Mouse (Mus musculus) stomach, adult 2 months (tissue): Measurements from ENCODE around the gene Aamdc. TPM values are rescaled to one million over a fixed set of nuclear protein-coding genes. Genes with fewer than 3 reads are reported as not detected.

Experiments
- polyA plus RNA-seq: library from polyadenylated mRNA; depleted of rRNA; stranded (reverse); fragments of >200 nt; gene quantifications from 2 replicates; pipeline ENCODE4 v1.2.3, GENCODE M21; 2012; rRNA removed

Gene Aamdc
- 3.5 TPM in 2 replicates for polyA plus RNA-seq

DNA sequence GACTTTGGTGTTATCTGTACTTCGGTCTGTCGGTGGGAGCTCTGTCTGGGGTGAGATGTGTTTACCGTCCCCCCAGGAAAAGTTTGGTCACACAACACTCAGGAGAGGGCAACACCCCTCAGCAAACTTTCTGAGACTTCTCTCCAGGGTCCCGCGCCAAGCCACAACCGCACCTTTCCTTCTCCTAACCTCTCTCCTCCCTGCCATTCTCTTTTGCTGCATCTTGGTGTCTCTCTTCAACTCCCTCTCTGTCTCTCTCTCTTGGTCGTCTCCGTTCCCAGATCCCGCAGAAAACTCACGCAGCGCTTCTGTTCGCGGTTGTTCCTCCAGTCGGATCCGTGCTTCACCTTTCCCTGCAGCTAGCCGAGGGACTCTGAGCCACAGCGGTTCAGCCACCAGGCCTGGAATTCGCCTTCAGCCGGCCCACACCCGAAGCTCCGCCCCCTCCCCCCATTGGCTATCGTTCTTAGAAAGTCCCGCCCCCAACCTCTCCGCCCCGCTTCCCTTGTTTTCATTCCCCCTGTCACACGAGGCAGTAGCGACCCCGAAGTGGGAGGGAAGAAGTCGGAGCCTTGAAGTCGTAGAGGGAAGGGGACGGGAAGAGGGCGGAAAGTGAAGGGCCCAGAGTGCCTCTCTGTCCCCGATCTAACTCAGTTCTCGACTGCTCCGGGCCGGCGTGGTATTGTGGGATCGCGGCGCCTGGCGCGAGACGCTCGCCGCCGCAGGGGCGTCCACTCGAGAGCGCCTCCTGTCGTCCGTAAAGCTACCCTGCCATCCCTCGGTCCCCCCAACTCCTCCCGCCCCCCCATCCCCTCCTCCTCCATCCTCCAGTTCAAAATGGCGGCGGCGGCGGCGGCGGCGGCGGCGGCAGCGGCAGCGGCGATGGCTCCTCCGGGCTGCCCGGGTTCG, at the start of gene Aamdc, which contains the start of gene Rsf1:
Aamdc (minus strand) TSS at position 431 of the 909 bp plus-strand sequence.
Rsf1 (plus strand) TSS at position 823 of the 909 bp plus-strand sequence.

Other genes starting within 250 kb of the Aamdc start
- gene Usp35, start 247.5 kb downstream of the Aamdc start, polyA plus RNA-seq: 2.8 and 3.4 TPM in 2 replicates
- gene Kctd21, start 247.2 kb downstream of the Aamdc start, polyA plus RNA-seq: 1.5 and 3.1 TPM in 2 replicates
- 2.7 and 4.0 TPM in 2 replicates for gene Alg8, start 207.9 kb downstream of the Aamdc start, polyA plus RNA-seq
- 68.5 and 78.2 TPM in 2 replicates for gene Ndufc2, start 179.5 kb downstream of the Aamdc start, polyA plus RNA-seq
- gene Thrsp, start 161.8 kb downstream of the Aamdc start, polyA plus RNA-seq: 4.2 and 8.2 TPM in 2 replicates
- gene Kctd14, start 128.2 kb downstream of the Aamdc start, polyA plus RNA-seq: 6.6 and 7.3 TPM in 2 replicates
- 29.7 and 32.5 TPM in 2 replicates for gene Ints4, start 98.5 kb downstream of the Aamdc start, polyA plus RNA-seq
- 0.17 and 0.29 TPM in 2 replicates for gene Rsf1, start 392 bp upstream of the Aamdc start, polyA plus RNA-seq
- 11.2 and 13.3 TPM in 2 replicates for gene Clns1a, start 117.1 kb upstream of the Aamdc start, polyA plus RNA-seq
- gene Aqp11, start 158.8 kb upstream of the Aamdc start, polyA plus RNA-seq: 4.5 and 5.8 TPM in 2 replicates
- 10.5 and 14.2 TPM in 2 replicates for gene Pak1, start 209.0 kb upstream of the Aamdc start, polyA plus RNA-seq